Mouse (Mus musculus): Measurements from ENCODE around the gene Cd300ld. TPM values are rescaled to one million over a fixed set of nuclear protein-coding genes. Genes with fewer than 3 reads are reported as not detected.

Cd300ld gene
- total RNA-seq, 2 experiments from 2014 or later, result 0.14 TPM; not detected in 1

GRCm38 (mm10) chr11:114933591-114933990, 56.1 kb downstream of the Cd300ld start:
- Histone ChIP-seq H3K27ac (no peak overlapping the region), H3K4me3 (no peak overlapping the region)
- TF ChIP-seq CTCF (IDR thresholded peaks at IDR 0.05), result no peak
- intact Hi-C loops (cut with DNase I), result no loop called here
- no peak for DNase-seq (ENCODE audit: extremely low spot score in 1 of 2, low spot score in 2 of 2)

Other genes with a start within 250 kb of the Cd300ld start
- gene Kif19a, start 224.5 kb downstream of the Cd300ld start, total RNA-seq (2021), result 1 to 10 TPM; 3.2 to 3.6 TPM
- 10 to 100 TPM; 29.5 to 29.8 TPM for gene Btbd17, start 194.0 kb downstream of the Cd300ld start, total RNA-seq (2021)
- gene Gpr142, start 191.0 kb downstream of the Cd300ld start, total RNA-seq (2021), result not detected
- 1 to 10 TPM; 4.0 to 5.4 TPM for gene Gprc5c, start 138.8 kb downstream of the Cd300ld start, total RNA-seq (2021)
- gene Cd300a, start 99.9 kb downstream of the Cd300ld start, total RNA-seq (2021), result under 1 TPM; 0.56 to 0.84 TPM
- gene Cd300lb, start 55.5 kb downstream of the Cd300ld start, total RNA-seq (2021), result not detected
- gene Cd300c, start 20.8 kb downstream of the Cd300ld start, total RNA-seq (2021), result not detected
- gene Cd300c2, start 12.0 kb upstream of the Cd300ld start, total RNA-seq (2021), result 1 to 10 TPM; 3.6 to 3.9 TPM
- not detected for gene Cd300ld2, start 26.3 kb upstream of the Cd300ld start, total RNA-seq (2021)
- gene Cd300ld4, start 37.1 kb upstream of the Cd300ld start, total RNA-seq (2021), result not detected
- under 1 TPM; 0.77 to 0.96 TPM for gene Cd300ld5, start 47.8 kb upstream of the Cd300ld start, total RNA-seq (2021)
- under 1 TPM in 1 of 2 experiments, not detected in 1; 0.77 TPM for gene Cd300ld3, start 58.5 kb upstream of the Cd300ld start, total RNA-seq (2021)
- under 1 TPM in 1 of 2 experiments, not detected in 1; 0.27 TPM for gene Cd300e, start 72.3 kb upstream of the Cd300ld start, total RNA-seq (2021)
- gene Rab37, start 101.5 kb upstream of the Cd300ld start, total RNA-seq (2021), result 1 to 10 TPM; 1.8 to 2.4 TPM
- under 1 TPM in 1 of 2 experiments, not detected in 1; 0.58 TPM for gene Cd300lf, start 144.1 kb upstream of the Cd300ld start, total RNA-seq (2021)
- 10 to 100 TPM; 68.8 to 75.2 TPM for gene Slc9a3r1, start 173.4 kb upstream of the Cd300ld start, total RNA-seq (2021)
- 10 to 100 TPM; 16.2 to 16.8 TPM for gene Tmem104, start 197.6 kb upstream of the Cd300ld start, total RNA-seq (2021)
- 10 to 100 TPM; 23.1 to 25.6 TPM for gene Nat9, start 197.9 kb upstream of the Cd300ld start, total RNA-seq (2021)

Measured in left cerebral cortex, adult 2 months (tissue).